Mouse (Mus musculus): ENCODE measurements around the gene Nat8. TPM values are rescaled to one million over a fixed set of nuclear protein-coding genes. Genes with fewer than 3 reads are reported as not detected.
A peak's percentile ranks its signal among the peaks of the same experiment; 100 is the strongest.

Gene Nat8
- polyA plus RNA-seq, 1 experiment from 2014 or later, result not detected

DNA sequence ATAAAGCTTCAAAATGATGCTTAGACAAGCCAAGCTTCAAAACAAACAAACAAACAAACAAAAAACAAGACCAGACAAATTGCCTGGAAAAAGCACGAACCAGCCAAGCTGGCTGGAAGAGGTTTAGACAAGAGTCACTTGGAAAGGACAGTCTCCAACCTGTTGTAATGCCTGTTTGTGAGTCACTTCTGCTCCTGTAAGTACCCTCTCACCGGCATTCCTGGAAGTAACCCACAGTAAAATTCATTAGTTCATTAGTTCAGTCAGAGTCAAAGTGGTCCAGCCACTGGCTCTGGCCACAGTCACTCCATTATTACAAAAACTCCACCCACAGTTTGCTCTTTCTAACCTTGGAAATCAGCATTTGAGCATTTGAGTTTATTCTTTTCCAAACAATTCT, 32.0 kb upstream of the Nat8 start:
- H3K36me3 ChIP-seq (replicated peaks; ENCODE audit: insufficient read depth, low read length), result no peaks in the 10 kb centered on the region
- H3K4me3 ChIP-seq (ENCODE audit: low read depth, low read length), result no peak overlapping the region
- no peak overlapping the region for H3K9ac ChIP-seq (replicated peaks)
- H3K9me3 ChIP-seq (ENCODE audit: low read length), result no peaks in the 10 kb centered on the region
- no peaks in the 10 kb centered on the region for H3K4me1 ChIP-seq (ENCODE audit: insufficient read depth)
- H3K27ac ChIP-seq (ENCODE audit: low read depth), result no peak overlapping the region
- no peak for DNase-seq
- WGBS (ENCODE audit: insufficient replicate concordance), result 74% methylated on average over 2 of the region's 2 CpGs
- no peak for ATAC-seq
- TF ChIP-seq CTCF (IDR thresholded peaks at IDR 0.05; ENCODE audit: low read depth) (no peak), EP300 (IDR thresholded peaks at IDR 0.05; ENCODE audit: low read depth) (no peak)
- no peaks in the 10 kb centered on the region for H3K27me3 ChIP-seq (ENCODE audit: insufficient read depth, low read length)
- no peak overlapping the region for H3K4me2 ChIP-seq (ENCODE audit: low read depth, low read length)

DNA sequence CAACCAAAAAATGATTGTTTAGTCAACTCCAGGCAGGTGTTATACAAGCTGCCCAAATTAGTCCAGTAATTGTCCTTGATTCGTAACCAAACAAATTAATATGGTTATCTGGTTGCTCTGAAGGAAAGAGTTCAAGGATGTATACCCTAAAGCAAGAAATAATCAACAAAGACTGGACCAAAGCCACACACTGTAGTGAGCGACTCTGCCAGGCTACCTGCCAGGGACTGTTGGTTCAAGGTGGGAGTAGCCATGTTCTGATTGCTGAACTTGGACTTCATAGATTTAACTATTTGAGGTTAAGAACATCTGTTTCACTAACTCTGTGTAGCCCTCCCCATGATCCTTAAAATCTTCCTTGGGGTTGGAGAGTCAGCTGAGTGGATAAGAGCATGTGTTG, 31.3 kb upstream of the Nat8 start:
- Histone ChIP-seq H3K27ac (ENCODE audit: low read depth) (no peak overlapping the region), H3K9ac (replicated peaks) (no peak overlapping the region), H3K4me2 (ENCODE audit: low read depth, low read length) (no peak overlapping the region), H3K4me3 (ENCODE audit: low read depth, low read length) (no peak overlapping the region), H3K4me1 (ENCODE audit: insufficient read depth) (no peaks in the 10 kb centered on the region), H3K36me3 (replicated peaks; ENCODE audit: insufficient read depth, low read length) (no peaks in the 10 kb centered on the region), H3K9me3 (ENCODE audit: low read length) (no peaks in the 10 kb centered on the region), H3K27me3 (ENCODE audit: insufficient read depth, low read length) (no peaks in the 10 kb centered on the region)
- no peak for TF ChIP-seq CTCF (IDR thresholded peaks at IDR 0.05; ENCODE audit: low read depth)
- TF ChIP-seq EP300 (IDR thresholded peaks at IDR 0.05; ENCODE audit: low read depth), result no peak
- 61% methylated on average over 2 of the region's 2 CpGs for WGBS (ENCODE audit: insufficient replicate concordance)
- DNase-seq, result no peak
- no peak for ATAC-seq

- WGBS (ENCODE audit: insufficient replicate concordance), result 61% methylated on average over 3 of the region's 3 CpGs
- no peak overlapping the region for H3K4me3 ChIP-seq (ENCODE audit: low read depth, low read length)
- H3K4me2 ChIP-seq (ENCODE audit: low read depth, low read length), result no peak overlapping the region
- H3K4me1 ChIP-seq (ENCODE audit: insufficient read depth), result no peaks in the 10 kb centered on the region
- DNase-seq (no peak), ATAC-seq (no peak)
- no peaks in the 10 kb centered on the region for H3K27me3 ChIP-seq (ENCODE audit: insufficient read depth, low read length)
- H3K9me3 ChIP-seq (ENCODE audit: low read length), result no peaks in the 10 kb centered on the region
- TF ChIP-seq EP300 (IDR thresholded peaks at IDR 0.05; ENCODE audit: low read depth) (no peak), CTCF (IDR thresholded peaks at IDR 0.05; ENCODE audit: low read depth) (no peak)
- H3K27ac ChIP-seq (ENCODE audit: low read depth), result no peak overlapping the region
- H3K9ac ChIP-seq (replicated peaks), result no peak overlapping the region
- no peaks in the 10 kb centered on the region for H3K36me3 ChIP-seq (replicated peaks; ENCODE audit: insufficient read depth, low read length)
Measured at GRCm38 (mm10) chr6:85862565-85862964, 30.7 kb upstream of the Nat8 start.

GRCm38 (mm10) chr6:85861247-85861646, 29.4 kb upstream of the Nat8 start:
- Histone ChIP-seq H3K4me3 (ENCODE audit: low read depth, low read length) (no peak overlapping the region), H3K4me2 (ENCODE audit: low read depth, low read length) (no peak overlapping the region), H3K27me3 (ENCODE audit: insufficient read depth, low read length) (no peaks in the 10 kb centered on the region), H3K27ac (ENCODE audit: low read depth) (no peak overlapping the region), H3K4me1 (ENCODE audit: insufficient read depth) (no peaks in the 10 kb centered on the region), H3K36me3 (replicated peaks; ENCODE audit: insufficient read depth, low read length) (no peaks in the 10 kb centered on the region), H3K9ac (replicated peaks) (no peak overlapping the region), H3K9me3 (ENCODE audit: low read length) (no peaks in the 10 kb centered on the region)
- 78% methylated on average over 3 of the region's 3 CpGs for WGBS (ENCODE audit: insufficient replicate concordance)
- DNase-seq (no peak), ATAC-seq (no peak)
- TF ChIP-seq EP300 (IDR thresholded peaks at IDR 0.05; ENCODE audit: low read depth) (no peak), CTCF (IDR thresholded peaks at IDR 0.05; ENCODE audit: low read depth) (no peak)

- Histone ChIP-seq H3K36me3 (replicated peaks; ENCODE audit: insufficient read depth, low read length) (no peaks in the 10 kb centered on the region), H3K4me2 (ENCODE audit: low read depth, low read length) (no peak overlapping the region), H3K9ac (replicated peaks) (no peak overlapping the region), H3K9me3 (ENCODE audit: low read length) (no peaks in the 10 kb centered on the region), H3K4me3 (ENCODE audit: low read depth, low read length) (no peak overlapping the region), H3K27me3 (ENCODE audit: insufficient read depth, low read length) (no peaks in the 10 kb centered on the region), H3K4me1 (ENCODE audit: insufficient read depth) (peaks cover 3% of the 10 kb centered on the region; the same call in 1 of the 2 replicates), H3K27ac (ENCODE audit: low read depth) (peak overlapping the region; percentile 71)
- WGBS (ENCODE audit: insufficient replicate concordance), result 67% methylated on average over 1 of the region's 1 CpGs
- ATAC-seq (peak; percentile 94), DNase-seq (peak; percentile 32)
- TF ChIP-seq EP300 (IDR thresholded peaks at IDR 0.05; ENCODE audit: low read depth) (no peak), CTCF (IDR thresholded peaks at IDR 0.05; ENCODE audit: low read depth) (no peak)
Measured at GRCm38 (mm10) chr6:85856194-85856678, 24.4 kb upstream of the Nat8 start.

GRCm38 (mm10) chr6:85853481-85853880, 21.6 kb upstream of the Nat8 start:
- H3K27me3 ChIP-seq (ENCODE audit: insufficient read depth, low read length), result no peaks in the 10 kb centered on the region
- no peaks in the 10 kb centered on the region for H3K36me3 ChIP-seq (replicated peaks; ENCODE audit: insufficient read depth, low read length)
- peak; percentile 26 for DNase-seq
- H3K9ac ChIP-seq (replicated peaks), result no peak overlapping the region
- H3K4me3 ChIP-seq (ENCODE audit: low read depth, low read length), result no peak overlapping the region
- peaks cover 11% of the 10 kb centered on the region; the same call in 1 of the 2 replicates for H3K4me1 ChIP-seq (ENCODE audit: insufficient read depth)
- H3K4me2 ChIP-seq (ENCODE audit: low read depth, low read length), result no peak overlapping the region
- no peak for TF ChIP-seq CTCF (IDR thresholded peaks at IDR 0.05; ENCODE audit: low read depth)
- TF ChIP-seq EP300 (IDR thresholded peaks at IDR 0.05; ENCODE audit: low read depth), result 0 out of 2 replicates have a peak, but pooled peaks have one; percentile 13
- no peak for ATAC-seq
- no peaks in the 10 kb centered on the region for H3K9me3 ChIP-seq (ENCODE audit: low read length)
- WGBS (ENCODE audit: insufficient replicate concordance), result 65% methylated on average over 3 of the region's 3 CpGs
- H3K27ac ChIP-seq (ENCODE audit: low read depth), result no peak overlapping the region
